Mouse (Mus musculus) hindbrain, embryonic 10.5 days (tissue): ENCODE measurements around the gene Prdx3. TPM values are rescaled to one million over a fixed set of nuclear protein-coding genes. Genes with fewer than 3 reads are reported as not detected.
"Not testable (repeated sequence)": the region's sequence is repeated elsewhere in the genome, so short reads cannot be mapped to it uniquely, and the experiment has no call there.

Experiments
- DNase-seq: peaks from one replicate; pipeline ENCODE4 v3.0.0-alpha.2; 2017; ENCODE audit warnings: low spot score
- H3K27ac ChIP-seq: fragments of 300-500 bp; sonication (generic); 2 replicates; pipeline ENCODE4 v1.5.1; 2016; ENCODE audit warnings: mild to moderate bottlenecking, moderate library complexity
- H3K27me3 ChIP-seq: fragments of 300-500 bp; sonication (generic); 2 replicates; pipeline ENCODE4 v1.6.1; 2016; ENCODE audit warnings: mild to moderate bottlenecking; ENCODE audit not compliant: poor library complexity, insufficient read depth, severe bottlenecking
- H3K36me3 ChIP-seq: fragments of 300-500 bp; sonication (generic); 2 replicates; pipeline ENCODE4 v1.6.1; 2016; ENCODE audit warnings: mild to moderate bottlenecking, moderate library complexity
- H3K4me1 ChIP-seq: fragments of 300-500 bp; sonication (generic); replicated peaks from 2 replicates; pipeline ENCODE4 v1.6.1; 2016; ENCODE audit warnings: mild to moderate bottlenecking
- H3K4me3 ChIP-seq: fragments of 300-500 bp; sonication (generic); 2 replicates; pipeline ENCODE4 v1.5.1; 2016; ENCODE audit warnings: mild to moderate bottlenecking, moderate library complexity
- H3K9me3 ChIP-seq: fragments of 300-500 bp; sonication (generic); 2 replicates; pipeline ENCODE4 v1.6.1; 2016; ENCODE audit warnings: mild to moderate bottlenecking, moderate library complexity
- WGBS: fragments of 180-500 bp; shearing (Covaris S2); methylation state at CpG from one replicate; pipeline ENCODE4 v1.1.7; 2016; 5-methylcytosine and 5-hydroxymethylcytosine counted together
- polyA plus RNA-seq: library from polyadenylated mRNA; unstranded; fragments of >200 nt; fragmentation: Nextera tagmentation; extraction: Ambion mirVana; gene quantifications from 2 replicates; pipeline ENCODE4 v1.2.1, GENCODE M21; 2016

Gene Prdx3
- polyA plus RNA-seq, 1 experiment from 2014 or later: 108 TPM

GRCm38 (mm10) chr19:60890391-60891122 lies 16.2 kb upstream of the Prdx3 start:
- Histone ChIP-seq H3K27ac (peak overlapping the region; percentile 98), H3K9me3 (no peaks in the 10 kb centered on the region), H3K4me1 (peaks cover 19% of the 10 kb centered on the region), H3K36me3 (no peaks in the 10 kb centered on the region), H3K27me3 (no peaks in the 10 kb centered on the region), H3K4me3 (peak overlapping the region; percentile 82)
- DNase-seq: peak; percentile 82
- whole genome bisulfite sequencing: under 1% methylated on average over 39 of the region's 41 CpGs

GRCm38 (mm10) chr19:60889714-60890315 lies 15.5 kb upstream of the Prdx3 start, which contains the start of gene Grk5:
TSS of gene Grk5 (plus strand) at chr19:60889749.
- Histone ChIP-seq H3K27me3 (no peaks in the 10 kb centered on the region), H3K4me3 (peak within 1 kb of the TSS; percentile 82), H3K27ac (peak within 1 kb of the TSS; percentile 98), H3K36me3 (no peaks in the 10 kb centered on the region), H3K9me3 (no peaks in the 10 kb centered on the region), H3K4me1 (peaks cover 19% of the 10 kb centered on the region)
- DNase-seq: peak; percentile 93
- WGBS: under 1% methylated on average over 55 of the region's 55 CpGs

GRCm38 (mm10) chr19:60889101-60889713 lies 14.9 kb upstream of the Prdx3 start:
- DNase-seq: peak; percentile 66
- H3K4me3 ChIP-seq: peak overlapping the region; percentile 82
- WGBS: 3% methylated on average over 17 of the region's 17 CpGs
- H3K4me1 ChIP-seq: peaks cover 19% of the 10 kb centered on the region
- H3K9me3 ChIP-seq: no peaks in the 10 kb centered on the region
- H3K27me3 ChIP-seq: no peaks in the 10 kb centered on the region
- H3K27ac ChIP-seq: peak overlapping the region; percentile 98
- no peaks in the 10 kb centered on the region for H3K36me3 ChIP-seq

GRCm38 (mm10) chr19:60887637-60888036 lies 13.3 kb upstream of the Prdx3 start:
- DNase-seq: no peak
- 82% methylated on average over 2 of the region's 2 CpGs for WGBS

GRCm38 (mm10) chr19:60883129-60883528 lies 8.8 kb upstream of the Prdx3 start:
- Histone ChIP-seq H3K27ac (no peak overlapping the region), H3K27me3 (no peaks in the 10 kb centered on the region), H3K36me3 (no peaks in the 10 kb centered on the region), H3K9me3 (no peaks in the 10 kb centered on the region), H3K4me3 (no peak overlapping the region), H3K4me1 (no peaks in the 10 kb centered on the region)
- no peak for DNase-seq
- 8% methylated on average over 3 of the region's 3 CpGs for WGBS

More at GRCm38 (mm10) chr19:60887637-60888036, 13.3 kb upstream of the Prdx3 start:
- Histone ChIP-seq H3K4me3 (no peak overlapping the region), H3K9me3 (no peaks in the 10 kb centered on the region), H3K36me3 (no peaks in the 10 kb centered on the region), H3K27ac (no peak overlapping the region), H3K4me1 (peaks cover 19% of the 10 kb centered on the region), H3K27me3 (no peaks in the 10 kb centered on the region)

GRCm38 (mm10) chr19:60873501-60873900 lies 855 bp downstream of the Prdx3 start:
- 39% methylated on average over 4 of the region's 4 CpGs for WGBS

GRCm38 (mm10) chr19:60872272-60872671 lies 2.1 kb downstream of the Prdx3 start:
- Histone ChIP-seq H3K27me3 (no peaks in the 10 kb centered on the region), H3K36me3 (peaks cover 37% of the 10 kb centered on the region), H3K4me3 (no peak overlapping the region), H3K4me1 (peaks cover 13% of the 10 kb centered on the region), H3K27ac (no peak overlapping the region), H3K9me3 (no peaks in the 10 kb centered on the region)
- WGBS: 68% methylated on average over 1 of the region's 1 CpGs
- no peak for DNase-seq

More at GRCm38 (mm10) chr19:60873501-60873900, 855 bp downstream of the Prdx3 start:
- H3K27me3 ChIP-seq: no peaks in the 10 kb centered on the region
- H3K9me3 ChIP-seq: no peaks in the 10 kb centered on the region
- no peak for DNase-seq
- peaks cover 13% of the 10 kb centered on the region for H3K4me1 ChIP-seq
- H3K36me3 ChIP-seq: peaks cover 28% of the 10 kb centered on the region
- H3K4me3 ChIP-seq: peak overlapping the region; percentile 81
- H3K27ac ChIP-seq: peak overlapping the region; percentile 91

GRCm38 (mm10) chr19:60871366-60871765 lies 3.0 kb downstream of the Prdx3 start:
- WGBS: 92% methylated on average over 5 of the region's 5 CpGs
- Histone ChIP-seq H3K4me1 (peaks cover 13% of the 10 kb centered on the region), H3K36me3 (peaks cover 46% of the 10 kb centered on the region), H3K27me3 (no peaks in the 10 kb centered on the region), H3K27ac (no peak overlapping the region), H3K9me3 (no peaks in the 10 kb centered on the region), H3K4me3 (no peak overlapping the region)
- no peak for DNase-seq

- Histone ChIP-seq H3K27me3 (no peaks in the 10 kb centered on the region), H3K4me3 (no peak overlapping the region), H3K27ac (no peak overlapping the region), H3K36me3 (peaks cover 48% of the 10 kb centered on the region), H3K9me3 (no peaks in the 10 kb centered on the region), H3K4me1 (peaks cover 13% of the 10 kb centered on the region)
- 83% methylated on average over 1 of the region's 1 CpGs for WGBS
- DNase-seq: no peak
Observed at GRCm38 (mm10) chr19:60870489-60870888, 3.9 kb downstream of the Prdx3 start.

- H3K4me3 ChIP-seq, DNase-seq, H3K9me3 ChIP-seq, H3K27me3 ChIP-seq, H3K4me1 ChIP-seq, H3K27ac ChIP-seq: not testable (repeated sequence)
- peaks cover 63% of the 10 kb centered on the region for H3K36me3 ChIP-seq
- 96% methylated on average over 4 of the region's 4 CpGs for WGBS
Observed at GRCm38 (mm10) chr19:60866169-60866568, 8.2 kb downstream of the Prdx3 start.

- peak within 1 kb of the TSS; percentile 88 for H3K27ac ChIP-seq
- H3K9me3 ChIP-seq: no peaks in the 10 kb centered on the region
- 4% methylated on average over 30 of the region's 30 CpGs for WGBS
- peaks cover 35% of the 10 kb centered on the region for H3K36me3 ChIP-seq
- peak within 1 kb of the TSS; percentile 68 for H3K4me3 ChIP-seq
- DNase-seq: peak; percentile 91
- H3K4me1 ChIP-seq: peaks cover 10% of the 10 kb centered on the region
- H3K27me3 ChIP-seq: no peaks in the 10 kb centered on the region
Observed at GRCm38 (mm10) chr19:60860868-60861700, 13.3 kb downstream of the Prdx3 start, which contains the start of gene Sfxn4. TSS of gene Sfxn4 (minus strand) at chr19:60861479.

GRCm38 (mm10) chr19:60845731-60846130 lies 28.6 kb downstream of the Prdx3 start:
- no peak for DNase-seq
- no peak overlapping the region for H3K27ac ChIP-seq
- peaks cover 41% of the 10 kb centered on the region for H3K36me3 ChIP-seq
- no peak overlapping the region for H3K4me3 ChIP-seq
- H3K4me1 ChIP-seq: no peaks in the 10 kb centered on the region
- H3K27me3 ChIP-seq: no peaks in the 10 kb centered on the region
- no peaks in the 10 kb centered on the region for H3K9me3 ChIP-seq
